Mouse (Mus musculus): Measurements from ENCODE around the gene Fam189b. TPM values are rescaled to one million over a fixed set of nuclear protein-coding genes. Genes with fewer than 3 reads are reported as not detected.

Fam189b gene
- 3.4 and 7.0 TPM in 2 replicates for polyA plus RNA-seq (2015; fragmentation: Nextera tagmentation; extraction: Ambion mirVana)

DNA sequence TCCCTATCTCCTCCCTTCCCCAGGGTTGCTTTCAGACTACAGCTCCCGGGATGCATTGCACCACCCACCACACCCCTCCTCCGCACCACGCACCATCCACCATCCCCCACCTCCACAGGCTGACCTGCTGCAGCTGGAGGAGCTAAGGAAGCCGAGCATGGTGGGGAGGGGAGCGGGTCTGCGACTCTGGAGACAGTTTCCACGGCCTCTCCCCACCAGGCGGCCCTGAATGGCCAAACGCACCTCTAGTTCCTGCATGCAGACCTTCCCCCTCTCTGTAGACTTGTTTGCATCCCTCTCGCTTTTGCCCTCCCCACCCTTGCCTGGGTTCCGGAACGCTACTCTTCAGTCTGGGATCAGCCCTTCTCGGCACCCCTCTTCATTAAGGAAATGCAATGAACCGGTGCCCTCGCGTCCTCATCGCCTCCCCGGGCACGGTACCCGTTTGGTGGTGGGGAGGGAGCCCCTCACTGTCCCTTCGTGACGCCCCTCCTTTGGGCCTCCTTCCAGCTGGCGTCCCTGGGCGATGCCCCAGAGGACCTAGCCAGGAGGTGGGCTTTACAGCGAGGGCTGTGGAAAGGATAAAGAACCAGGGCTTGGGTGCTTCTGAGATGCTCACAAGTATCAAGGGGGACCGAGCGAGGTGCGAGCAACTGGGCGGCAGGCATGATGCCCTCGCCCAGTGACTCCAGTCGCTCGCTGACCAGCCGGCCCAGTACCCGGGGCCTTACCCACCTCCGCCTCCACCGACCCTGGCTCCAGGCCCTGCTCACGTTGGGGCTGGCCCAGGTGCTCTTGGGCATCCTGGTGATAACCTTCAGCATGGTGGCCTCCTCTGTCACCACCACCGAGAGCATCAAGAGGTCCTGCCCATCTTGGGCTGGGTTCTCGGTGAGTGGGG, at the start of gene Fam189b:
TSS of gene Fam189b (plus strand) at position 86 of the 901 bp plus-strand sequence.

DNA sequence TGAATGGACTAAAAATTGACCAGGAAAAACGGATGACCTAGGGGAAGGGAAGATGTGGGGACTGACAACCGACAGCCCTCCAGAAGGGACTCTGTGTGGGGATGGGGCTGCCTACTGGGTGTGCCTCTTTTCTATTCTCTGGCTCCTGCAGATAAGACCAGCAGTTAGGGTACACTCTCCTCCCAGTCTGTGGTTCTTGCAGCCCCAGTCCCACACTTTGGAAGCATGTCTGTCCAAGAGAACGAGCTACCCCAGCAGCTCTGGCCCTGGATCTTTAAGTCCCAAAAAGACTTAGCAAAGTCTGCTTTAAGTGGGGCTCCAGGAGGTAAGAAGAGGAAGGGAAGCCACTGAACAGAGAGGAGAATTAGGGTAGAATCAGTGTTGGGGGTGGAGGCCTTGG, 47.0 kb upstream of the Fam189b start, which contains the start of gene Pklr:
TSS of gene Pklr (plus strand) at position 185 of the 400 bp plus-strand sequence.

DNA sequence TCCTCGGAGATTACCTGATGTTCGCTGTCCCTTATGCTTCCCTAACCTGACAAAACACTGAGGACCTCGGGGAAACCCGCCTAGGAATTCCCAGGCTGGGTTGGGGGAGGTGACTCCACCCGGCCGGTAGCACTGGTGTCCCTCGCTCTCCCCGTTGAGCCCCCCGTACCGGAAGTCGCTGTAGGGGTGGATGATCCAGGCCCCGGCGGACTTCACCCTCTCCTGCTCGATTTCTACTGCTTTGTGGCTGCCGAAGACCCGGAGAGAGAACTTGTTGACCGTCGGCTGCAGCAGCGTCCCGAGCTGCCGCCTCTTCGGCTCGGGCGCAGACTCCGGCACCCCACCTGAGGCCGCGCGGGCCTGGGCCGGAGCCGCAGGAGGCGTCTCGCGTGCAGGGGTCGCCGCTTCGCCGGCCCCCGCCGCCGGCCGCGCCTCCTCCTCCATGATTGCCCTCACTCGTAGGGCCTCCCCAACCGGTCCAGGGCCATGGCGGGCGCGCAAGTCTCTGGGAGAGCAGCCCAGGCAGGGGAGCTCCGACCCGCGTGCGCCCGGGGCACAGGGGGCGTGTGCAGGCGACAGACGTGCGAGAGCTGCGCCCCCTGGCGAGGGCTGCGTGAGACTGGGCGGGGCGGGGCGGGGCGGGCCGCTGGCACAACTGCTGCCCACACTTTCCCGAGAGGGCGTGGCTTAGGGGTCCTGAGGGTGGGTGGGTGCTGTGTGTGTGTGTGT, 23.2 kb upstream of the Fam189b start, which contains the start of gene Hcn3:
TSS of gene Hcn3 (minus strand) at position 581 of the 729 bp plus-strand sequence.

DNA sequence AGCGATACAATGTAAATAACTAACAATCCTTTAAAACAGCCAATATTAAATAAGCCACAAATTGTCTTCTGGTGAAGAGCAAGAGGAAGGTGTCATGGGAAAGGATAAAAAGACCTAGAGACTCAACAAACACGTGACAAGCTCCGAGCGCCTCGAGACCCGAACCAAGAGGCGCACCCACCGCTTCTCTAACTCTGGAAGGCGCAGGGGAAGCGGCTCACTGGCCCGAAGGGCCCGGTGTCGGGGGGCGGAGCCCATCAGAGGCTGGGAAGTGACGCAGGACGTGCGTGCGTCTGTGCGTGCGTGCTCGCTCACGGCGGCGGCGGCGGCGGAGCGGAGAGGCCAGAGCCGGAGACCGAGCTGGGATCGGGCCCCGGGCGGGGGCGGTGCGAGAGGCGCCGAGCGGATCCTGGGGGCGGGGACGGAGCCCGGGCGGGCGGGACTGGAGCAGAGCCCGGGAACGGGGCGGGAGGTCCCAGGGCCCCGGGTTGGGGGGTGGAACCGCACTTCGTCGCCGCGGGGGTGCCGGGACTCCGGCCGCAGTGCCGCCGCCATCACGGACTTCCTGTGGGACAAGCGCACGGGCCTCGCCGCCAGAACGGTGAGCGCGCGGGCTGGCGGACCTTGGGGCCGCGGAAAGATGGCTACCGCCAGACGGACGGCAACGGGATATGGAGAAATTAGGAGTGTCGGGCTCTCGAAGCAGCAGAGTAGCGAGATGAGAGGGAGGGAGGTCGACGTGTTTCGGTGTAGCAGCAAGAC, 18.3 kb upstream of the Fam189b start, which contains the start of gene Clk2:
TSS of gene Clk2 (plus strand) at position 290 of the 762 bp plus-strand sequence.

DNA sequence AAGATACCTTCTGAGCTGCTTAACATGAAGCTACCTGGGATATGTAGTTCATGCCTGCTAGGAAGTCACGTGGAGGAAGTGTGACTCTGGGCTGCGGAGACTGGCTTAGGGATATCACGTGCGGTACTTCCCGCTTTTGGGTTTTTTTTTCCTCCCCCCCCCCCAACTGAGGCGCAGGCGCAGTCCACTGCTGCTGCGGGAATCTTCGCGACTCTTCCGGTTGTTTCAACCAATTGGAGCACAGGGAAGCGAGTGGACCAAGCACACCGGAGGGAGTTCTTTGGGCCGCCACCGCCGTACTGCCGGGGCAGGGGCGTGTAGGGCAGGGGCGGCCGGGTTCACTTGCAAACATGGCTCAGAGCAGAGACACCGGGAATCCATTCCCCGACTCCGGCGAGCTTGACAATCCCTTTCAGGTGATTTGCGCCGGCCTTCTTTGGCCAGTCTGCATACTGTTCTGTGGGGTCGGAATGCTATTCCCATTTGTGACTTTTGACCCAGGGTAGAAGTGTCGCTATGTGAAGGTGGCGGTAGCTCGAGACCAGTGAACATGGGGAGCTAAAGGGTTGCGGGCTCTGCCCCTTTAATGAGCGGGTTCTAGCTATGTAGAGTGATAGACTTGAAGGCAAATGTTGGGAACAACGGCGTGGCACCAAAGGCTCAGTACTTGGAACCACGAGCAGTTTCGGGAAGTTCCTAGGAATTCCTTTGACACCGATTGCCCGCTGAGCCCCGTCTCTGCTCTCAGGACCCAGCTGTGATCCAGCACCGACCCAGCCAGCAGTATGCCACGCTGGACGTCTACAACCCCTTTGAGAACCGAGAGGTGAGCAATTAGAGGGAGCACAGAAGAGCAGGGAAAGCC, 5.5 kb upstream of the Fam189b start, which contains the start of gene Scamp3:
TSS of gene Scamp3 (plus strand) at position 232 of the 865 bp plus-strand sequence.

DNA sequence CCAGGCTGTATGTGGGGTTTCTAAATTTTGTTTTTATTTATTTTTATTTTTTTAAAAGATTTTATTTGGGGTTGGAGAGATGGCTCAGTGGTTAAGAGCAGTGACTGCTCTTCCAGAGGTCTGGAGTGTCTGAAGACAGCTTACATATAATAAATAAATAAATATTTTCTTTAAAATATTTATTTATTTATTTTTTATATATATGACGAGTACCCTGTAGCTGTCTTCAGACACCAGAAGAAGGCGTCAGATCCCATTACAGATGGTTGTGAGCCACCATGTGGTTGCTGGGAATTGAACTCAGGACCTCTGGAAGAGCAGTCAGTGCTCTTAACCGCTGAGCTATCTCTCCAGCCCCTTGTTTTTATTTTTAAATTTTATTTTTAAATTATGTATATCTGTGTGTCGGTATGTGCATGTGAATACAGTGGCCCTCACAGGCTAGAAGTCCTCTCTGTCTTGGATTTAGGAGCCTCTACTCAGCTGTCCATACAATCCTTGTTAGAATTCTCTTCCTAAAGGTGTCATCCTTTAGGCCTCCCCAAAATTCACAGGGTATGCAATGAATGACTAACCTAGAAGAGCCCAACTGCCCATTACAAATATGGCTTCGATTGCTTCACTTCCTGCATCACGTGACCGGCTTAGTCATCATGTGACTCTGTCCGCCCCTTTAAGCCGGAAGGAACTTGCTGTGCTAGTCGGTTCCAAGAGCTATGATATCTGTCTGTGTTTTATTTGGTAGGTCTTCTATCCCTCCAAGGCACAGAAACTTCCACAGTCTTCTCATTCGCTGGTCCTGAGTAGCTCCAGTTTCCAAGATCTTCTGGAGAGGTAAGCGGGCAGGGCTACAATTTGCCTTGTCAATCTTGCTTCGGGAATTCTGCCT, 19.6 kb downstream of the Fam189b start, which contains the start of gene Gba:
TSS of gene Gba (plus strand) at position 676 of the 889 bp plus-strand sequence.

DNA sequence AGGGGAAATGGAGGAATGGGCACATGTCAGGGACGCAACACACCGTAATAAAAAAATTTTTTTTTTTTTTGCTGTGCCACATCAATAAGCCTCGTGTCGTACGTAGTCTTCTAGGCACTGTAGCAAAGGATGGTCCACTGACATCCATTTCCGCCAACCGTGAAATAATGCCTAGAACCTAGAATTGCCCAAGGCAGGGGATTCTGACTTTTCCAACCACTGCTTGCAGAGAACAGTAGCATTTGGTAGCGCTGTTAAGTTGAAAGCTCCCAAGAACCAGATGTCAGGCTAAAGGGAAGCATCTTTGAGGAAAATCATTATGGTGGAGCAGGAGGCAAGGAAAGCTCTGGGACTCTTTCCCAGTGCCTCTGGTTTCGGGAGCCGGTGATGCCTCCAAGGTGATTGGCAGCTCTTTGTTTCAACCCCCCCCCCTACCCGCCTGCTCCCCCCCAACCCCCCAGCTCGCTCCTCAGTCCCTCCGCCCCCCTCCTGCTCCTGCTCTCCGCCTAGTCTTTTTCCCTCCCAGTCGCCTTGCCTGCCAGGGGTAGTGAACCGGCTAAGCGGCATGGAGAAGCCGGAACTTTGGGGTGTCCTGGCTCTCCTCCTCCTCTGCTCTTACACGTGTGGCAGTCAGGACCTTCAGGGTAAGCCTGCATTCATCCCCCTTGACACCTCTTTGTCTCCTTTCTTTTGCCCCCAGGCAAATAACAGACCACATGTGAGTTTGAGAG, 31.9 kb downstream of the Fam189b start, which contains the start of gene Thbs3:
TSS of gene Thbs3 (plus strand) at position 500 of the 731 bp plus-strand sequence.

DNA sequence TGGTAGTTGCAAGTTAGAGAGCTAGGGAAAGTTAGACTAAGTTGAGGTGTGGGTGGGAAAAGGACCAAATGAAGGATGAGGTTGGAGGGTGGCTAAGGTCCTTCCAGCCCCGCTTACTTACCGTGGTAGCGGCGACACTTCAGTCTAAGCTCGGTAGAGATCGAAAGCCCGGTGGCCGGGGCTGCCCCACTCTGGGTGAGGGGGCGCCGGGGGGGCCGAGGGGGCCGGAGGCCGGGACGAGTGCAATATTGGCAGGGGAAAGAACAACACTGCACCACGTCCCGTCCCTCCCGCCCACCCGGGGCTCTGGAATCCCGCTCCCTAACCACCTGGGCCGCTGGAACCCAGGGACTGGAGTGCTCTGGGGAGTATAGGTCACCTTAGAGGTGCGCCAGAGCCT, 44.0 kb downstream of the Fam189b start, which contains the start of gene Mtx1:
TSS of gene Mtx1 (minus strand) at position 189 of the 400 bp plus-strand sequence.

DNA sequence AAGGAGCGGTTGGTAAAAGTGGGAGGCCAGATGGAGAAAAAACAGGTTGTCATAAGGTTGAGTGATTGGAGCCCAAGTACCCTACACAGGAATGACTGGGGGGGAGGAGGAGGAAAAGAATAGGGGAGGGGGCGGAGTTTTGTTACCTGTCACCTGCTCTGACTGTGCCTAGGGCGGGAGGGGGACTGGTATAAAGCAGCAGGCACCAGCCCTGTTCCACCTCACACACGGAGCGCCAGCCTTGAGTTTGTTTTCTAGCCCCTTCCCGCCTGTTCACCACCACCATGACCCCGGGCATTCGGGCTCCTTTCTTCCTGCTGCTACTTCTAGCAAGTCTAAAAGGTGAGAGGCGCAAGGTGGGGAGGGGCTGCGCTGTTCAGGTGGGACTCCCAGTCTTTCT, 45.9 kb downstream of the Fam189b start, which contains the start of gene Muc1:
TSS of gene Muc1 (plus strand) at position 222 of the 400 bp plus-strand sequence.

MicroRNA genes within 50 kb of the gene (microRNA counts, 519-probe panel; counts per million panel counts)
- 88.3 counts per million for microRNA mmu-miR-92b

Other genes with a start within 250 kb of the Fam189b start
- 10.3 and 12.4 TPM in 2 replicates for gene Ash1l, start 232.5 kb upstream of the Fam189b start, polyA plus RNA-seq (2015; fragmentation: Nextera tagmentation; extraction: Ambion mirVana)
- 113 and 124 TPM in 2 replicates for gene Dap3, start 232.0 kb upstream of the Fam189b start, polyA plus RNA-seq (2015; fragmentation: Nextera tagmentation; extraction: Ambion mirVana)
- 5.8 and 6.5 TPM in 2 replicates for gene Rusc1, start 89.8 kb upstream of the Fam189b start, polyA plus RNA-seq (2015; fragmentation: Nextera tagmentation; extraction: Ambion mirVana)
- not detected in 2 replicates for gene Gm43738, start 82.0 kb upstream of the Fam189b start, polyA plus RNA-seq (2015; fragmentation: Nextera tagmentation; extraction: Ambion mirVana)
- 52.6 and 62.7 TPM in 2 replicates for gene Fdps, start 81.2 kb upstream of the Fam189b start, polyA plus RNA-seq (2015; fragmentation: Nextera tagmentation; extraction: Ambion mirVana)
- gene Pklr, start 47.0 kb upstream of the Fam189b start, polyA plus RNA-seq (2015; fragmentation: Nextera tagmentation; extraction: Ambion mirVana), result 37.9 and 48.2 TPM in 2 replicates
- 0.87 and 0.97 TPM in 2 replicates for gene Hcn3, start 22.9 kb upstream of the Fam189b start, polyA plus RNA-seq (2015; fragmentation: Nextera tagmentation; extraction: Ambion mirVana)
- 14.5 and 15.9 TPM in 2 replicates for gene Clk2, start 18.3 kb upstream of the Fam189b start, polyA plus RNA-seq (2015; fragmentation: Nextera tagmentation; extraction: Ambion mirVana)
- gene Scamp3, start 5.7 kb upstream of the Fam189b start, polyA plus RNA-seq (2015; fragmentation: Nextera tagmentation; extraction: Ambion mirVana), result 51.1 and 56.9 TPM in 2 replicates
- gene Gba, start 19.8 kb downstream of the Fam189b start, polyA plus RNA-seq (2015; fragmentation: Nextera tagmentation; extraction: Ambion mirVana), result 27.4 and 34.1 TPM in 2 replicates
- gene Thbs3, start 32.0 kb downstream of the Fam189b start, polyA plus RNA-seq (2015; fragmentation: Nextera tagmentation; extraction: Ambion mirVana), result 4.1 and 6.7 TPM in 2 replicates
- gene Mtx1, start 43.9 kb downstream of the Fam189b start, polyA plus RNA-seq (2015; fragmentation: Nextera tagmentation; extraction: Ambion mirVana), result 110 and 117 TPM in 2 replicates
- gene Muc1, start 45.9 kb downstream of the Fam189b start, polyA plus RNA-seq (2015; fragmentation: Nextera tagmentation; extraction: Ambion mirVana), result 0.24 and 0.66 TPM in 2 replicates
- gene Krtcap2, start 62.8 kb downstream of the Fam189b start, polyA plus RNA-seq (2015; fragmentation: Nextera tagmentation; extraction: Ambion mirVana), result 142 and 145 TPM in 2 replicates
- 0.10 and 0.32 TPM in 2 replicates for gene Trim46, start 63.2 kb downstream of the Fam189b start, polyA plus RNA-seq (2015; fragmentation: Nextera tagmentation; extraction: Ambion mirVana)
- gene Dpm3, start 76.2 kb downstream of the Fam189b start, polyA plus RNA-seq (2015; fragmentation: Nextera tagmentation; extraction: Ambion mirVana), result 92.8 and 112 TPM in 2 replicates
- 36.7 and 47.5 TPM in 2 replicates for gene Slc50a1, start 87.4 kb downstream of the Fam189b start, polyA plus RNA-seq (2015; fragmentation: Nextera tagmentation; extraction: Ambion mirVana)
- 12.4 and 15.9 TPM in 2 replicates for gene Efna1, start 98.0 kb downstream of the Fam189b start, polyA plus RNA-seq (2015; fragmentation: Nextera tagmentation; extraction: Ambion mirVana)
- 0.12 and 0.20 TPM in 2 replicates for gene Efna3, start 139.8 kb downstream of the Fam189b start, polyA plus RNA-seq (2015; fragmentation: Nextera tagmentation; extraction: Ambion mirVana)
- gene Efna4, start 154.9 kb downstream of the Fam189b start, polyA plus RNA-seq (2015; fragmentation: Nextera tagmentation; extraction: Ambion mirVana), result 2.4 and 2.6 TPM in 2 replicates
- gene Adam15, start 166.9 kb downstream of the Fam189b start, polyA plus RNA-seq (2015; fragmentation: Nextera tagmentation; extraction: Ambion mirVana), result 32.1 and 39.1 TPM in 2 replicates
- gene Dcst2, start 178.8 kb downstream of the Fam189b start, polyA plus RNA-seq (2015; fragmentation: Nextera tagmentation; extraction: Ambion mirVana), result 0.07 TPM in 1 of 2 replicates, not detected in the other
- 0.10 and 0.22 TPM in 2 replicates for gene Dcst1, start 182.1 kb downstream of the Fam189b start, polyA plus RNA-seq (2015; fragmentation: Nextera tagmentation; extraction: Ambion mirVana)
- 2.5 and 4.8 TPM in 2 replicates for gene Zbtb7b, start 211.6 kb downstream of the Fam189b start, polyA plus RNA-seq (2015; fragmentation: Nextera tagmentation; extraction: Ambion mirVana)
- not detected in 2 replicates for gene Lenep, start 219.7 kb downstream of the Fam189b start, polyA plus RNA-seq (2015; fragmentation: Nextera tagmentation; extraction: Ambion mirVana)
- gene Flad1, start 228.7 kb downstream of the Fam189b start, polyA plus RNA-seq (2015; fragmentation: Nextera tagmentation; extraction: Ambion mirVana), result 17.2 and 17.7 TPM in 2 replicates
- 345 and 362 TPM in 2 replicates for gene Cks1b, start 235.2 kb downstream of the Fam189b start, polyA plus RNA-seq (2015; fragmentation: Nextera tagmentation; extraction: Ambion mirVana)
- 42.6 and 45.2 TPM in 2 replicates for gene Shc1, start 235.3 kb downstream of the Fam189b start, polyA plus RNA-seq (2015; fragmentation: Nextera tagmentation; extraction: Ambion mirVana)
- gene Pygo2, start 247.1 kb downstream of the Fam189b start, polyA plus RNA-seq (2015; fragmentation: Nextera tagmentation; extraction: Ambion mirVana), result 13.2 and 16.6 TPM in 2 replicates

Data from spleen, postnatal 0 days (tissue).